Mouse (Mus musculus) limb, embryonic 14.5 days (tissue): Measurements from ENCODE around the gene Mest. TPM values are rescaled to one million over a fixed set of nuclear protein-coding genes. Genes with fewer than 3 reads are reported as not detected.
A peak's percentile ranks its signal among the peaks of the same experiment; 100 is the strongest.

Experiments used
- ATAC-seq: fragments of 200-750 bp; cut with Nextera tagmentation; 2 replicates; pipeline ENCODE4 v1.8.0; 2017; ENCODE audit warnings: low read depth, moderate number of reproducible peaks, moderate TSS enrichment; ENCODE audit not compliant: low FRiP score
- DNase-seq: peaks from one replicate; pipeline ENCODE4 v3.0.0-alpha.2; 2015; ENCODE audit warnings: low spot score
- H3K27ac ChIP-seq: fragments of 300-500 bp; sonication (generic); replicated peaks from 2 replicates; pipeline ENCODE4 v1.5.1; 2014; ENCODE audit warnings: low read depth, mild to moderate bottlenecking, low read length, moderate library complexity, mixed read lengths
- H3K27me3 ChIP-seq: fragments of 300-500 bp; sonication (generic); 2 replicates; pipeline ENCODE4 v1.6.1; 2014; ENCODE audit warnings: low read length, mixed read lengths; ENCODE audit not compliant: control insufficient read depth, insufficient read depth
- H3K36me3 ChIP-seq: fragments of 300-500 bp; sonication (generic); 2 replicates; pipeline ENCODE4 v1.6.1; 2014; ENCODE audit warnings: mild to moderate bottlenecking, low read length, moderate library complexity, mixed read lengths; ENCODE audit not compliant: control insufficient read depth, insufficient read depth
- H3K4me1 ChIP-seq: fragments of 300-500 bp; sonication (generic); 2 replicates; pipeline ENCODE4 v1.6.1; 2014; ENCODE audit warnings: antibody characterized with exemption, low read length, mixed read lengths; ENCODE audit not compliant: control insufficient read depth, insufficient read depth
- H3K4me2 ChIP-seq: fragments of 300-500 bp; sonication (generic); replicated peaks from 2 replicates; pipeline ENCODE4 v1.6.1; 2014; ENCODE audit warnings: low read depth, mild to moderate bottlenecking, low read length, moderate library complexity; ENCODE audit not compliant: severe bottlenecking
- H3K4me3 ChIP-seq: fragments of 300-500 bp; sonication (generic); replicated peaks from 2 replicates; pipeline ENCODE4 v1.5.1; 2014; ENCODE audit warnings: low read length
- H3K9ac ChIP-seq: fragments of 300-500 bp; sonication (generic); 2 replicates; pipeline ENCODE4 v1.6.1; 2014; ENCODE audit warnings: mild to moderate bottlenecking, low read depth, low read length, moderate library complexity; ENCODE audit not compliant: severe bottlenecking
- H3K9me3 ChIP-seq: fragments of 300-500 bp; sonication (generic); 2 replicates; pipeline ENCODE4 v1.6.1; 2016; ENCODE audit warnings: low read length; ENCODE audit not compliant: control insufficient read depth
- POLR2A ChIP-seq: fragments of 200-500 bp; IDR thresholded peaks from 2 replicates; pipeline ENCODE4 v1.8.0; 2012; ENCODE audit warnings: inconsistent platforms, mild to moderate bottlenecking, moderate library complexity, borderline replicate concordance; ENCODE audit not compliant: insufficient read depth, insufficient read length; ENCODE audit errors: extremely low read depth
- WGBS: fragments of 180-500 bp; shearing (Covaris S2); extraction: QIAGEN DNeasy Blood & Tissue Kit; methylation state at CpG from one replicate; pipeline ENCODE4 v1.1.7; 2014; 5-methylcytosine and 5-hydroxymethylcytosine counted together
- polyA plus RNA-seq, 2 experiments: library from polyadenylated mRNA; depleted of rRNA in 1 of 2; stranded (reverse) in 1 of 2; unstranded in 1 of 2; fragments of >200 nt; fragmentation: Nextera tagmentation in 1 of 2; extraction: Ambion mirVana in 1 of 2; gene quantifications; 2 replicates each; pipeline versions ENCODE4 v1.2.1 to v1.2.3; 2012 to 2014

Mest gene
- polyA plus RNA-seq, 2 experiments: 2,321 to 4,195 TPM

- H3K9me3 ChIP-seq: peaks cover 44% of the 10 kb centered on the region
- peak overlapping the region; percentile 85 for H3K9ac ChIP-seq
Measured at GRCm38 (mm10) chr6:30739177-30739747, 15.9 kb downstream of the Mest start.

GRCm38 (mm10) chr6:30744846-30745245 is 21.5 kb downstream of the Mest start:
- Histone ChIP-seq H3K27me3 (no peaks in the 10 kb centered on the region), H3K27ac (no peak overlapping the region)
- TF ChIP-seq POLR2A: no peak

More at GRCm38 (mm10) chr6:30739177-30739747, 15.9 kb downstream of the Mest start:
- TF ChIP-seq POLR2A: no peak
- no peaks in the 10 kb centered on the region for H3K27me3 ChIP-seq
- H3K27ac ChIP-seq: 0 out of 2 replicates have a peak overlapping the region, but pooled peaks have one; percentile 79
- no peak for ATAC-seq
- peak overlapping the region; percentile 57 for H3K4me3 ChIP-seq
- peaks cover 37% of the 10 kb centered on the region for H3K36me3 ChIP-seq
- peak overlapping the region; percentile 53 for H3K4me2 ChIP-seq
- 0 out of 2 replicates have a peak, but pooled peaks cover 10% of the 10 kb centered on the region for H3K4me1 ChIP-seq
- 50% methylated on average over 10 of the region's 10 CpGs for WGBS
- DNase-seq: no peak

GRCm38 (mm10) chr6:30745591-30745990 is 22.2 kb downstream of the Mest start:
- Histone ChIP-seq H3K4me2 (no peak overlapping the region), H3K27me3 (no peaks in the 10 kb centered on the region), H3K36me3 (peaks cover 92% of the 10 kb centered on the region), H3K27ac (no peak overlapping the region), H3K4me3 (no peak overlapping the region), H3K9ac (no peak overlapping the region), H3K4me1 (no peaks in the 10 kb centered on the region), H3K9me3 (no peaks in the 10 kb centered on the region)
- no peak for TF ChIP-seq POLR2A
- ATAC-seq: no peak
- no peak for DNase-seq
- WGBS: 57% methylated on average over 7 of the region's 7 CpGs

More at GRCm38 (mm10) chr6:30744846-30745245, 21.5 kb downstream of the Mest start:
- no peak overlapping the region for H3K4me2 ChIP-seq
- 73% methylated on average over 10 of the region's 10 CpGs for WGBS
- H3K9ac ChIP-seq: no peak overlapping the region
- ATAC-seq (no peak), DNase-seq (no peak)
- no peak overlapping the region for H3K4me3 ChIP-seq
- no peaks in the 10 kb centered on the region for H3K4me1 ChIP-seq
- H3K36me3 ChIP-seq: peaks cover 89% of the 10 kb centered on the region
- peaks cover 3% of the 10 kb centered on the region; the same call in 1 of the 2 replicates for H3K9me3 ChIP-seq

GRCm38 (mm10) chr6:30747631-30748357 is 24.4 kb downstream of the Mest start:
- 70% methylated on average over 7 of the region's 7 CpGs for WGBS
- Histone ChIP-seq H3K36me3 (peaks cover 72% of the 10 kb centered on the region), H3K4me1 (no peaks in the 10 kb centered on the region), H3K27ac (no peak overlapping the region), H3K9ac (no peak overlapping the region), H3K9me3 (no peaks in the 10 kb centered on the region), H3K4me2 (no peak overlapping the region), H3K4me3 (no peak overlapping the region), H3K27me3 (no peaks in the 10 kb centered on the region)
- DNase-seq (no peak), ATAC-seq (no peak)
- no peak for TF ChIP-seq POLR2A

GRCm38 (mm10) chr6:30748358-30748910 is 25.1 kb downstream of the Mest start:
- H3K9ac ChIP-seq: no peak overlapping the region
- no peak overlapping the region for H3K27ac ChIP-seq
- H3K4me2 ChIP-seq: no peak overlapping the region
- DNase-seq: no peak
- TF ChIP-seq POLR2A: no peak
- ATAC-seq: no peak
- H3K4me3 ChIP-seq: no peak overlapping the region
- no peaks in the 10 kb centered on the region for H3K27me3 ChIP-seq
- no peaks in the 10 kb centered on the region for H3K9me3 ChIP-seq
- H3K36me3 ChIP-seq: peaks cover 66% of the 10 kb centered on the region
- 72% methylated on average over 6 of the region's 6 CpGs for WGBS
- H3K4me1 ChIP-seq: no peaks in the 10 kb centered on the region
